Mouse (Mus musculus) lung, embryonic 14.5 days (tissue): Measurements from ENCODE around the gene Hnrnpa2b1. TPM values are rescaled to one million over a fixed set of nuclear protein-coding genes. Genes with fewer than 3 reads are reported as not detected.
A peak's percentile ranks its signal among the peaks of the same experiment; 100 is the strongest.

Source experiments
- ATAC-seq: fragments of 200-750 bp; cut with Nextera tagmentation; 2 replicates; pipeline ENCODE4 v1.8.0; 2017; ENCODE audit warnings: mild to moderate bottlenecking, moderate TSS enrichment, moderate library complexity; ENCODE audit not compliant: insufficient read depth
- DNase-seq: peaks from one replicate; pipeline ENCODE4 v3.0.0-alpha.2; 2015
- H3K27ac ChIP-seq: fragments of 300-500 bp; sonication (generic); 2 replicates; pipeline ENCODE4 v1.5.1; 2014; ENCODE audit warnings: low read depth, mild to moderate bottlenecking, moderate library complexity
- H3K27me3 ChIP-seq: fragments of 300-500 bp; sonication (generic); 2 replicates; pipeline ENCODE4 v1.6.1; 2014; ENCODE audit warnings: low read length, control low read depth; ENCODE audit not compliant: insufficient read depth
- H3K36me3 ChIP-seq: fragments of 300-500 bp; sonication (generic); 2 replicates; pipeline ENCODE4 v1.6.1; 2014; ENCODE audit warnings: control low read depth; ENCODE audit not compliant: insufficient read depth
- H3K4me1 ChIP-seq: fragments of 300-500 bp; sonication (generic); 2 replicates; pipeline ENCODE4 v1.6.1; 2014; ENCODE audit warnings: antibody characterized with exemption, control low read depth; ENCODE audit not compliant: insufficient read depth
- H3K4me2 ChIP-seq: fragments of 300-500 bp; sonication (generic); 2 replicates; pipeline ENCODE4 v1.6.1; 2014; ENCODE audit warnings: mild to moderate bottlenecking
- H3K4me3 ChIP-seq: fragments of 300-500 bp; sonication (generic); 2 replicates; pipeline ENCODE4 v1.5.1; 2014; ENCODE audit warnings: low read depth, low read length
- H3K9ac ChIP-seq: fragments of 300-500 bp; sonication (generic); 2 replicates; pipeline ENCODE4 v1.6.1; 2014
- H3K9me3 ChIP-seq: fragments of 300-500 bp; sonication (generic); 2 replicates; pipeline ENCODE4 v1.6.1; 2016; ENCODE audit warnings: low read depth, low read length, control low read depth
- CTCF ChIP-seq: IDR thresholded peaks from 2 replicates; pipeline ENCODE4 v1.5.1; 2016; ENCODE audit warnings: antibody characterized with exemption, low read depth
- WGBS: fragments of 180-500 bp; shearing (Covaris S2); extraction: QIAGEN DNeasy Blood & Tissue Kit; methylation state at CpG from one replicate; pipeline ENCODE4 v1.1.7; 2014; 5-methylcytosine and 5-hydroxymethylcytosine counted together
- polyA plus RNA-seq: library from polyadenylated mRNA; unstranded; fragments of >200 nt; fragmentation: Nextera tagmentation; extraction: Ambion mirVana; gene quantifications from 2 replicates; pipeline ENCODE4 v1.2.1, GENCODE M21; 2014

The Hnrnpa2b1 gene
- polyA plus RNA-seq = 1,221 and 1,233 TPM in 2 replicates

GRCm38 (mm10) chr6:51469715-51470310, at the start of gene Hnrnpa2b1:
Gene Hnrnpa2b1, minus strand, starts transcription at chr6:51469894.
- peak within 1 kb of the TSS; percentile 100 for H3K9ac ChIP-seq
- peaks cover 8% of the 10 kb centered on the region; the same call in 1 of the 2 replicates for H3K4me1 ChIP-seq
- peaks cover 60% of the 10 kb centered on the region for H3K36me3 ChIP-seq
- peak within 1 kb of the TSS; percentile 100 for H3K4me3 ChIP-seq
- peak within 1 kb of the TSS; percentile 100 for H3K27ac ChIP-seq
- peak; percentile 100 for DNase-seq
- ATAC-seq = peak; percentile 90
- H3K4me2 ChIP-seq = peak within 1 kb of the TSS; percentile 72
- no peak for TF ChIP-seq CTCF
- H3K9me3 ChIP-seq = no peaks in the 10 kb centered on the region
- under 1% methylated on average over 63 of the region's 63 CpGs for WGBS
- no peaks in the 10 kb centered on the region for H3K27me3 ChIP-seq

- no peaks in the 10 kb centered on the region for H3K36me3 ChIP-seq
- no peak for ATAC-seq
- DNase-seq = no peak
- no peak overlapping the region for H3K9ac ChIP-seq
- H3K4me2 ChIP-seq = no peak overlapping the region
- TF ChIP-seq CTCF = no peak
- H3K27ac ChIP-seq = no peak overlapping the region
- no peaks in the 10 kb centered on the region for H3K4me1 ChIP-seq
- no peaks in the 10 kb centered on the region for H3K9me3 ChIP-seq
- H3K27me3 ChIP-seq = no peaks in the 10 kb centered on the region
- no peak overlapping the region for H3K4me3 ChIP-seq
- 85% methylated on average over 7 of the region's 7 CpGs for WGBS
Observed at GRCm38 (mm10) chr6:51514860-51515259, 45.2 kb upstream of the Hnrnpa2b1 start.

GRCm38 (mm10) chr6:51513745-51514144, 44.1 kb upstream of the Hnrnpa2b1 start:
- TF ChIP-seq CTCF = no peak
- Histone ChIP-seq H3K36me3 (no peaks in the 10 kb centered on the region), H3K9me3 (no peaks in the 10 kb centered on the region), H3K27ac (no peak overlapping the region), H3K4me3 (no peak overlapping the region), H3K4me2 (no peak overlapping the region), H3K9ac (no peak overlapping the region), H3K27me3 (no peaks in the 10 kb centered on the region), H3K4me1 (no peaks in the 10 kb centered on the region)
- ATAC-seq (no peak), DNase-seq (no peak)
- WGBS = 69% methylated on average over 3 of the region's 3 CpGs

GRCm38 (mm10) chr6:51510946-51511345, 41.3 kb upstream of the Hnrnpa2b1 start:
- Histone ChIP-seq H3K4me1 (no peaks in the 10 kb centered on the region), H3K27ac (no peak overlapping the region), H3K4me2 (no peak overlapping the region), H3K36me3 (no peaks in the 10 kb centered on the region), H3K4me3 (no peak overlapping the region), H3K9ac (no peak overlapping the region), H3K27me3 (no peaks in the 10 kb centered on the region), H3K9me3 (no peaks in the 10 kb centered on the region)
- 64% methylated on average over 1 of the region's 1 CpGs for WGBS
- no peak for DNase-seq
- ATAC-seq = no peak
- no peak for TF ChIP-seq CTCF

GRCm38 (mm10) chr6:51510094-51510493, 40.4 kb upstream of the Hnrnpa2b1 start:
- no peaks in the 10 kb centered on the region for H3K9me3 ChIP-seq
- ATAC-seq (no peak), DNase-seq (peak; percentile 66)
- no peak overlapping the region for H3K27ac ChIP-seq
- WGBS = 28% methylated on average over 5 of the region's 5 CpGs
- peak; percentile 52 for TF ChIP-seq CTCF
- H3K36me3 ChIP-seq = no peaks in the 10 kb centered on the region
- H3K4me1 ChIP-seq = no peaks in the 10 kb centered on the region
- H3K9ac ChIP-seq = no peak overlapping the region
- no peaks in the 10 kb centered on the region for H3K27me3 ChIP-seq
- H3K4me2 ChIP-seq = no peak overlapping the region
- no peak overlapping the region for H3K4me3 ChIP-seq

- no peaks in the 10 kb centered on the region for H3K36me3 ChIP-seq
- H3K9ac ChIP-seq = peak overlapping the region; percentile 30; the same call in 1 of the 2 replicates
- no peaks in the 10 kb centered on the region for H3K27me3 ChIP-seq
- H3K4me3 ChIP-seq = peak overlapping the region; percentile 24
- peak overlapping the region; percentile 60 for H3K4me2 ChIP-seq
- peak; percentile 77 for TF ChIP-seq CTCF
- H3K27ac ChIP-seq = no peak overlapping the region
- 22% methylated on average over 18 of the region's 18 CpGs for whole genome bisulfite sequencing
- no peaks in the 10 kb centered on the region for H3K4me1 ChIP-seq
- ATAC-seq = no peak
- H3K9me3 ChIP-seq = no peaks in the 10 kb centered on the region
- peak; percentile 89 for DNase-seq
Observed at GRCm38 (mm10) chr6:51508750-51509648, 39.3 kb upstream of the Hnrnpa2b1 start.

GRCm38 (mm10) chr6:51507556-51507955, 37.9 kb upstream of the Hnrnpa2b1 start:
- Histone ChIP-seq H3K4me1 (no peaks in the 10 kb centered on the region), H3K9me3 (no peaks in the 10 kb centered on the region), H3K9ac (no peak overlapping the region), H3K27me3 (no peaks in the 10 kb centered on the region), H3K4me3 (no peak overlapping the region), H3K27ac (no peak overlapping the region), H3K36me3 (no peaks in the 10 kb centered on the region), H3K4me2 (no peak overlapping the region)
- ATAC-seq (no peak), DNase-seq (no peak)
- 60% methylated on average over 2 of the region's 2 CpGs for WGBS
- no peak for TF ChIP-seq CTCF
